Mouse (Mus musculus): ENCODE measurements around the gene Btbd1. TPM values are rescaled to one million over a fixed set of nuclear protein-coding genes. Genes with fewer than 3 reads are reported as not detected.
"Not testable (repeated sequence)": the region's sequence is repeated elsewhere in the genome, so short reads cannot be mapped to it uniquely, and the experiment has no call there.

The Btbd1 gene
- total RNA-seq, 2 experiments from 2014 or later: 135 to 138 TPM

- intact Hi-C loops (cut with DNase I): no loop called here
- DNase-seq (ENCODE audit: extremely low spot score in 1 of 2, low spot score in 2 of 2): no peak
Observed at GRCm38 (mm10) chr7:81854568-81855307, 25.5 kb upstream of the Btbd1 start.

DNA sequence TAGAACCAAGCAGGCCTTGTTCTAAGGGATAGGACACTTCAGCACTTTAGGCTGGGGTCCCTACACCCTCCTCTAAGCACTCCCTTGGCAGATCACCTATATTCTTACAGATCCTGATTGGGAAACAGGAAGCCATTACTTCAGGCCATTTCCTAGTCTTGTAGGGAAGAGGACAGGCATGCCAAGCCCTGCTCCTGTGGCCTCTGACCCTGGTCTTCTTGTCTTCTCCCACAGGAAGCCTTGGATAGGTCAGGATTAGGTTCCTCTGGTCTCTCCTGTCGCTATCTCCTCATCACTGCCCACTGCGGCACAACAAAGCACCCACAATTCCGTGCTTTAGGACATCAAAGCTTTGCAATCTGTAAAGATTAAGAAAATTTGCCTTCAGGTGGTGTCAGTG is 22.5 kb upstream of the Btbd1 start:
- intact Hi-C loops (cut with DNase I): no loop called here
- no peak for DNase-seq (ENCODE audit: extremely low spot score in 1 of 2, low spot score in 2 of 2)

GRCm38 (mm10) chr7:81850171-81850570 is 20.9 kb upstream of the Btbd1 start:
- intact Hi-C loops (cut with DNase I): no loop called here
- no peak for DNase-seq (ENCODE audit: extremely low spot score in 1 of 2, low spot score in 2 of 2)

- intact Hi-C loops (cut with DNase I): no loop called here
- DNase-seq (ENCODE audit: extremely low spot score in 1 of 2, low spot score in 2 of 2): no peak
Observed at GRCm38 (mm10) chr7:81849633-81850032, 20.4 kb upstream of the Btbd1 start.

- intact Hi-C loops (cut with DNase I): no loop called here
Observed at GRCm38 (mm10) chr7:81849214-81849613, 20.0 kb upstream of the Btbd1 start.

DNA sequence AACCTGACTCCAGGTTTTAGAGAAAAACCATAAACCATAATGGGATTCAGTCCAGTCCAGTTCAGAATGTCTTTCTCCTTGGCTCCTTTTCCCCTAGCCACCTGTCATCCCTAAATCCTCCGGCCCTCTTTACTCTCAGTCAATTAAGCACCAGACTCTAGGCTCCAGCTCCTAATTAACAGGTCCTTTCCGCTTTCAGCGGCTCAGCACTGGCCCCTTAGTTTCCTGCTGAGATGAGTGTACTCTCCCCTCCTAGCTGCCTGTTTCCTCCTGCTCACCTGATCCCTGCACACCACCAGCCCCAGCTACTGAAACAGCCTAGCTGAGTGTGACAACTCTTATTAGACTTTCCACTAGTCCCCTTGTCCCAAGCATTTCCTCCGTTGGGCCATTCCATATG is 18.5 kb upstream of the Btbd1 start:
- DNase-seq (ENCODE audit: extremely low spot score in 1 of 2, low spot score in 2 of 2): no peak
- intact Hi-C loops (cut with DNase I): no loop called here

More at GRCm38 (mm10) chr7:81849214-81849613, 20.0 kb upstream of the Btbd1 start:
- no peak for DNase-seq (ENCODE audit: extremely low spot score in 1 of 2, low spot score in 2 of 2)

GRCm38 (mm10) chr7:81847010-81847409 is 17.8 kb upstream of the Btbd1 start:
- DNase-seq (ENCODE audit: extremely low spot score in 1 of 2, low spot score in 2 of 2): no peak
- intact Hi-C loops (cut with DNase I): no loop called here

DNA sequence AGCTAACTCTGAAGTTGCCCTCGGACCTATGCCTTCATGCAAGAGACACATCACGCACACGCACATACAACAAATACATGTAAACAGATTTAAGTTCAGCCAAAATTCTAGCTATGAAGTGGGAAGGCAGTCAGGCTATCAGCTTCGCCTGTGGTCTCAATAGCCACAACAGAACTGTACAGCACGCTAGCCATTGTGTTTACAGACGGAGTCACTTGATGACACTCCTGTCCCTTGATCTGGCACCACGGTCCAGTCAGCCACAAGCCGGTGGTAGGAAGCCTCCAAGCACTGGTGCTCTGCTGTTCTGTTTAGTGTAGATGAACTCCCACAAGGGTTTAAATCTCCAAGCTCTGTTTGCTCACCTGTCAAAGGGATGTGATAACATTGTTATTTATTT is 16.8 kb upstream of the Btbd1 start:
- DNase-seq (ENCODE audit: extremely low spot score in 1 of 2, low spot score in 2 of 2): no peak
- intact Hi-C loops (cut with DNase I): no loop called here

GRCm38 (mm10) chr7:81845313-81845712 is 16.1 kb upstream of the Btbd1 start:
- intact Hi-C loops (cut with DNase I): no loop called here
- DNase-seq (ENCODE audit: extremely low spot score in 1 of 2, low spot score in 2 of 2): no peak

GRCm38 (mm10) chr7:81844801-81845200 is 15.6 kb upstream of the Btbd1 start:
- intact Hi-C loops (cut with DNase I): no loop called here
- DNase-seq (ENCODE audit: extremely low spot score in 1 of 2, low spot score in 2 of 2): no peak

DNA sequence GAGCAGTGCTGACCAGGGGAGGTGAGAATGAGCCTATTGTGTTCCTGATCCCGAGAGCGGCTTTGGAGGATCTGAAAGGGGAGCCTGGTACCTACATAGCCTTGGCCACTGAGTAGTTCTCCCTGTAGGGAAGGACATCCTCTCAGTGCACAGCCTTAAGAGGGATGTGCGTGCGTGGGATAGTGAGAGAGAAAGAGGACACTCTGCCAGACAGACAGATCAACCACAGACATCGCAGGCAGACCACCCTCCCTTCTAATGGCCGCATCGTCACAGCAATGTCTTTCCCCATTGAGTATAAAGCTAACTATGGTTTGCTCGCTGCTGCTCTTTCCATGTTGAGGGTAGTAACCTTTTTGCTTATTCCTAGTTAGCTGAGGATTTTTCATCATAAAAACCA is 14.7 kb upstream of the Btbd1 start:
- intact Hi-C loops (cut with DNase I): no loop called here
- DNase-seq (ENCODE audit: extremely low spot score in 1 of 2, low spot score in 2 of 2): no peak

GRCm38 (mm10) chr7:81842998-81843397 is 13.8 kb upstream of the Btbd1 start:
- DNase-seq (ENCODE audit: extremely low spot score in 1 of 2, low spot score in 2 of 2): no peak
- intact Hi-C loops (cut with DNase I): no loop called here

- intact Hi-C loops (cut with DNase I): no loop called here
- DNase-seq (ENCODE audit: extremely low spot score in 1 of 2, low spot score in 2 of 2): no peak
Observed at GRCm38 (mm10) chr7:81842141-81842540, 12.9 kb upstream of the Btbd1 start.

DNA sequence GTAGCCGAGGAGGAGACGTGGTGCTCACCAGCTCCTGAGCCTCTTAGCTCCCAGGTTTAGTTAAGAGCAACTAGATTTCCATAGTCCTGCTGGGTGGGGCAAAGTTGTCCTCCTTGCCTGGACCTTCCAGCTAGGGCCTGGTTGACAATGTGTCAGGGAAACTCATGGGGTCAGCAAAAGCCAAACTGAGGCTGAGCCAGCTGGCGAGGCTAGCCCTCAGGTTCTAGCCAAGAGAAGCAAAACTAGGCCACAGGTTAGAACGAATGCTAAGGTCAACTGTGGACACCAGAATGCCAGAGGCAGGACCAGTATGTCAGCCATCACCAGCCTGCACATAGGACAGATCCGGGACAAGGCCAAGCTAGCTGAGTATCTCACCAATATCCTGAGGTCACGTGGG is 12.2 kb upstream of the Btbd1 start:
- DNase-seq (ENCODE audit: extremely low spot score in 1 of 2, low spot score in 2 of 2): no peak
- intact Hi-C loops (cut with DNase I): no loop called here

- DNase-seq (ENCODE audit: extremely low spot score in 1 of 2, low spot score in 2 of 2): peak in 1 of 2 experiments; percentile 63
Observed at GRCm38 (mm10) chr7:81840661-81841181, 11.5 kb upstream of the Btbd1 start.

DNA sequence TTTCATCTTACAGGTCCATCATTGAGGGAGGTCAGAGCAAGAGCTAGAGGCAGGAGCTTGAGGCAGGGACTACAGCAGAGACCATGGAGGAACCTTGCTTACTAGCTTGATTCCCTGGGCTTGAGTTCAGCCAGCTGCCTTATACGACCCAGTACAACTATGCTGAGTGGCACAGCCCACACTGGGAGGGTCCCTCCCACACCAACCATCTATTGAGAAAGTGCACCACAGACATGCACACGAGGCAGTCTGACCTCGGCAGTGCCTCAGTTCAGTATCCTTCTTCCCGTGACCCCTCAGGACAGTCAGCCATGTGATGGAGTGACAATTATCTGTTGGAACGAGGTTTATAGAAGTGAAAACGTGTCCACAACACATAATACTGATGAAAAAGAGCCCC is 10.5 kb upstream of the Btbd1 start:
- intact Hi-C loops (cut with DNase I): no loop called here
- no peak for DNase-seq (ENCODE audit: extremely low spot score in 1 of 2, low spot score in 2 of 2)

More at GRCm38 (mm10) chr7:81840661-81841181, 11.5 kb upstream of the Btbd1 start:
- intact Hi-C loops (cut with DNase I): no loop called here

DNA sequence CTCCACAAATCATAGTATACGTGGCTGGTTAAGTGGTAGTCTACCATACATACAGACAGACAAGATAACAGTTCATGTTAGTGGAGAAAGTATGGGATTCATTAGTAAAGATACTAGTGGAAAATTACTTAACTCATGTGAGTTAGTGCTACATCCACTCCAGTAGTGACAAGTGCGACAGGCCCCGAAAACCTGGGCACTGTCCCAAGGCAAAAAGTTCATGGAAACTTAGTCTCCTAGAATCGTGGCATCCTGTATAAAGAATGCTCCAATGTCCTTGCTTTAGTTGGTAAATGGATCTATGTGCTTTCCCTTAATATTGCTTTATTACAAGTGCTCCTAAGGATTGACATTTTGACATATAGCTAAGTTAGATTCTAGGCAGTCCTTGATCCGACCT is 8.5 kb upstream of the Btbd1 start:
- DNase-seq (ENCODE audit: extremely low spot score in 1 of 2, low spot score in 2 of 2); intact Hi-C loops (cut with DNase I): not testable (repeated sequence)

DNA sequence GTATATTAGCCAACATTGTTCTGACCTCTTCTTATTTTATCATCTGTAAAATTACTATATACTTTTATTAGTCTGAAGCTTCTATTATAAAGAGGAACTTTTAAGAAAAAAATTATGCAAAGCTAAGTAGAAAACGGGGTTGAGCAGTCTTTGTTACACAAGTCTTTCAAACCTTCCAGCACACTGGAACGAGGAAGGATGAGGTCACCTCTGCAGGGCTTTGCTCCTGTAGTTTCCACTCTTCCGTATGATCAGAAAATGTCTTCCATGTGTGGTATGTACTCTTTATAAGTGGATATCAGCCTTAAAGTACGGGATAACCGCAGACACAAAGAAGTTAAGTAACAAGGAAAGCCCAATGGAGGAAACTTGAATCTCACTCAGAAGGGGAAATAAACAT is 6.2 kb upstream of the Btbd1 start:
- DNase-seq (ENCODE audit: extremely low spot score in 1 of 2, low spot score in 2 of 2): no peak
- intact Hi-C loops (cut with DNase I): no loop called here

- DNase-seq (ENCODE audit: extremely low spot score in 1 of 2, low spot score in 2 of 2): no peak
Observed at GRCm38 (mm10) chr7:81834847-81835246, 5.6 kb upstream of the Btbd1 start.

GRCm38 (mm10) chr7:81828681-81829378 is 401 bp downstream of the Btbd1 start:
- intact Hi-C loops (cut with DNase I): loop anchor here (10.0 kb wide), 1 partner anchor 106 kb away; the partner anchor contains the start of gene Hdgfl3
- DNase-seq (ENCODE audit: extremely low spot score in 1 of 2, low spot score in 2 of 2): peak; percentile 52 to 67

More at GRCm38 (mm10) chr7:81834847-81835246, 5.6 kb upstream of the Btbd1 start:
- intact Hi-C loops (cut with DNase I): no loop called here

All from left cerebral cortex, postnatal 10 days (tissue).